Mouse (Mus musculus): ENCODE data around the gene Ahdc1. TPM values are rescaled to one million over a fixed set of nuclear protein-coding genes. Genes with fewer than 3 reads are reported as not detected.

The Ahdc1 gene
- polyA plus RNA-seq, 1 experiment from 2014 or later = 1.6 TPM

DNA sequence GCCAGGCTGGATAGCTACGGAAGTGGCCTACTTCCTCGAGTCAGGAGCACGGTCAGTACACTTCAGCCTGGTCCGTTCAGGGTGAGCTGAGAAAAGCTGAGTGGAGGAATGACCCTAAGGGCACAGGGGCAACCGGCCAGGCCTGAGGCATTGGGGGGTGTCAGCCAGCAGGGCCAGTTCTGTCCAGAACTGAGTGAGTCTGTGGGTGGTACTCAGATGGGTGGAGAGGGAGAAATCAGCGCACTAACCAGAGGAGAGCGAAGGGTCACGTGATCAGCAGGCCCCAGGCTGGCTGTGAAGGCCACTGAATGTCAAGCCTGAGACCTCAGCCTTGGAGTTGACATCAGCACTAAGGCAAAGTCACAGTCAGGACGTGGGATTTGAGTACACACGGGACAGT lies 23.4 kb downstream of the Ahdc1 start:
- no peak overlapping the region for H3K4me3 ChIP-seq (ENCODE audit: inconsistent target)
- no peak overlapping the region for H3K27ac ChIP-seq
- no peaks in the 10 kb centered on the region for H3K36me3 ChIP-seq (ENCODE audit: inconsistent target)
- 93% methylated on average over 10 of the region's 10 CpGs for WGBS (ENCODE audit: missing documents)
- H3K79me2 ChIP-seq (ENCODE audit: inconsistent target) = no peaks in the 10 kb centered on the region

DNA sequence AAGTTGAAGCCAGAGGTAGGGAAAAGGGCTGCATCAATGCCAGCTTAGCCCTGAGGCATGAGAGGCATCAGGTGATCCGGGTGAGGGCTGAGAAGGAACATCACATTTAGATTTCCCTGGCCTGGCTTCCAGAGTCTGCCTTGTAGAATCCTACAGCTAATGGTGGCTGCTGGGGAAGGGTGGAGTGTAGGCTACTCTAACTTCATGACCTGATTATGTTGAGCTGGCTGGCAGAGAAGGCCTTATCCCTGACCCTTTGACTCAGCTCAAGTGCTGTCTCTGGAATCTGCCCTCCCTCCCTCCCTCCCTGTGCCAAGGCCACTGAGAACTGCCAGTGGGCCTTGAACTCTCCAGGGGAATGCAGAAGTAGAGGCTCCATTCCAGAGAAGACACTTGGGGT lies 24.4 kb downstream of the Ahdc1 start:
- WGBS (ENCODE audit: missing documents) = 100% methylated on average over 1 of the region's 1 CpGs
- Histone ChIP-seq H3K36me3 (ENCODE audit: inconsistent target) (no peaks in the 10 kb centered on the region), H3K79me2 (ENCODE audit: inconsistent target) (no peaks in the 10 kb centered on the region), H3K4me3 (ENCODE audit: inconsistent target) (no peak overlapping the region), H3K27ac (no peak overlapping the region)

DNA sequence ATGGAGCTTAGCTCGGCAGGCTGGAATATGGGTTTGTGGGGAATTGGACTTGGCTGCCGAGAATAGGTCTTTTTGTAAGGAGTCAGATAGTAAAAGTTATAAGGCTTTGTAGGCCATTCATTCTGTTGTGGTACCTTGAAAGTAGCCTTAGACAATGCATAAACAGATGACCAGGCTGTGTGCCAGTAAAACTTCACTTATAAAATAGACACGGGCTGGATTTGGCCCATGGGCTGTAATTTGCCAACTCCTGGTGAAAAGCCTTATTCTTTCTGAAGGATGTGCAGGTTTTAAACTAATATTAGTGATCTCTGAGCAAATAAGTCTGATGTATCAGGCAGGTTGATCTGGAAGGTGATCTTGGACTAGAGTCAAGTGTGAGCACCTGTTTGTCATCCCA lies 24.9 kb downstream of the Ahdc1 start:
- 90% methylated on average over 3 of the region's 3 CpGs for WGBS (ENCODE audit: missing documents)
- Histone ChIP-seq H3K79me2 (ENCODE audit: inconsistent target) (no peaks in the 10 kb centered on the region), H3K36me3 (ENCODE audit: inconsistent target) (no peaks in the 10 kb centered on the region), H3K4me3 (ENCODE audit: inconsistent target) (no peak overlapping the region), H3K27ac (no peak overlapping the region)

DNA sequence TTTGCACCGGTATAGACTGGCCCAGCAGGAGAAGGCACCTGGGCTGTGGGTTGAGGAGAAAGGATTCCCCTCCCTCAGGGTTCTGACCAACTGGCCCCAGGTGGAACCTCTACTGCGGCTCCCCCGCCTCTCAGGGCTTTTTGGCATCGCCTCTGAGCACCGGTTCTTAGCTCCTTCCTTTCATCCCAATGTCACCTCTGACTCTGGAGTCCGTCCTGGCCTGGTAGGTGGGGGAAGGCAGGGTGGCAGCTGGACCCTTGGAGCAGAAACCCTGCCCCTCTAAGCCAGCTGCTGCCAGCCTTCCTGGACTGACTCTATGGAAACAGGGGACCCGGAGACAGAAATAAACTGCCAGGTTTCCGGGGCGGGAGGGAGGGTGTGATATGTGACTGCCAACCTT lies 26.2 kb downstream of the Ahdc1 start:
- WGBS (ENCODE audit: missing documents) = 83% methylated on average over 7 of the region's 9 CpGs
- H3K79me2 ChIP-seq (ENCODE audit: inconsistent target) = no peaks in the 10 kb centered on the region
- H3K36me3 ChIP-seq (ENCODE audit: inconsistent target) = no peaks in the 10 kb centered on the region
- H3K27ac ChIP-seq = no peak overlapping the region
- H3K4me3 ChIP-seq (ENCODE audit: inconsistent target) = no peak overlapping the region

DNA sequence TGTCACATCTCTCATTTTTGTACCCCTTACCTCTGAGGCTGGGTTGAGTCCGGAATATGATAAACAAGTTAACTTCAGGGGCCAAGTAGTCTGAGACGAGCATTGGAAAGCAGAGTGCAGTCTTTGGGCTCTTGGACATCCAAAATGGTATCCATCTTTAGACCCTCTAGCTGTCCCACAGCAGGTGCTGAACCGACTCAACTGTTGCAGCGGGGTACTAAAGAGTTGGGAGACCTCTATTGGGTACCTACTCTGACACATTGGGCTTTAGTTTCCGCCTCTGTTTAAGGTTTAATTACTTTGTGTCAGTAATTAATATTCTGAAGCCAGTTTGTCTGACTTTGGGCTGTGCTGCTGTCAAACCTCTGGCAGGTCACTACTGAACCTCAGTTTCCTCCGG lies 26.7 kb downstream of the Ahdc1 start:
- no peaks in the 10 kb centered on the region for H3K36me3 ChIP-seq (ENCODE audit: inconsistent target)
- WGBS (ENCODE audit: missing documents) = 81% methylated on average over 6 of the region's 6 CpGs

DNA sequence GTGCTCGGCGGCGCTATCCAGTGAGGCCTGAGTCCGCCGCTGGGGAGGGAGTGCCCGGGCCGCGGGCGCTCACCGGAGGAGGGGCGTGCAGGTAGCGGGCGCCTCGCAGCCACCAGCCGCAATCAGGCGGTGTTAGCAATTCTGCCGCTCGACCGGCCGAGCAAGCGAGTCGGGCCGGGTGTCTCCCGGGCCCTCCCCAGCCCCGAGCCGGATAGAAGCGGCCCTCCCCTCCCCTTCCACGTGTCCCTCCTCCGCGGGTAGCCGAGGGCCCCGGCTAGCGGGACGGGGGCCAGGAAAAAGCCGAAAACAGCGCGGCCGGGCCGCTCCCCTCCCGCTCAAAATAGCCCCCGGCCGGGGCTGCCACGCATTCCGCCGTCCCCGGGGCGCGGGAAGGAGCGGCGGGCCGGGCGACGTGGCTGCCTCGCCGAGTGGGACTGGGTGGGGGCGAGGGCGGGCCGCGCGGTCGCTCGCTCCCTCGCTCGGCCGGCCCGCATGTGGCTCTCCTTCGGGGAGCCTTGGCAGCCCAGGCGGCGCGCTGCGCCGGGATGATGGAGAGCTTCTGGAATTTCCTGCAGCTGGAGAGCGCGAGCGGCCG lies 27.6 kb downstream of the Ahdc1 start:
- Histone ChIP-seq H3K36me3 (ENCODE audit: inconsistent target) (no peaks in the 10 kb centered on the region), H3K4me3 (ENCODE audit: inconsistent target) (no peak overlapping the region), H3K27ac (no peak overlapping the region), H3K79me2 (ENCODE audit: inconsistent target) (no peaks in the 10 kb centered on the region)
- 1% methylated on average over 74 of the region's 76 CpGs for WGBS (ENCODE audit: missing documents)

More for the DNA sequence above, 26.7 kb downstream of the Ahdc1 start:
- Histone ChIP-seq H3K79me2 (ENCODE audit: inconsistent target) (no peaks in the 10 kb centered on the region), H3K4me3 (ENCODE audit: inconsistent target) (no peak overlapping the region), H3K27ac (no peak overlapping the region)

DNA sequence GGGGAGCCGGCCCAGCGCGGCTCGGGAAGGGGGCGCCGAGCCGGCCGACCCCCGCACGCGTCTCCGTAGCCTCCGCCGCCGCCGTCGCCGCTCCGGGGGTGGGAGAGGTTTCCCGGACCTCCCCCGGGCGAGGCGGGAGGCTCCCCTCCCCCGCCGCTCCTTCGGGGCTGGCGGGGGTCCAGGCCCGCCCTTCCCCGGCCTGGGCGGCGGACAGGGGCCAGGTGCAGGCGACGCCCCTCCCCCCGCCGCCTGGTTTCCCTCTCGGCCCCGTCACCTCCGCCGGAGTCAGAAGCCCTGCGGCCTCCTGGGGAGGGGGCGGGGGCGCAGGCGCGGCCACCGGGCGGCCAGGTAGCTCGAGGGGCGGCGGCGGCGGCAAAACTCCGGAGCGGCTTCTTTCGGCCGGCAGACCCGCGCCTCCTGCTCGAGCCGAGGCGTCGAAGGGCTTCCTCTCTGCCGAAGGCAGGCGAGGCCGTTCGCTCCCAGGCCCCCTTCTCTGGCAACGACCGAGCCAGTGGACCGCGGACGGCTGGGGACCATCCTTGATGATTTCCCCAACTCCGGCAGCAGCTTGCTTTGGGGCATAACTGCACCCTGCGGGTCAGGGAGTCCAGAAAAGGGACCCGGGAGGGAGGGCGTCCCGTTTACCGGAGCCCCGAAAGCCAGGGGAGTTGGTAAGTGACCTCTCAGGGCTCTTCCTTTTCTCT lies 28.2 kb downstream of the Ahdc1 start:
- no peaks in the 10 kb centered on the region for H3K79me2 ChIP-seq (ENCODE audit: inconsistent target)
- no peaks in the 10 kb centered on the region for H3K36me3 ChIP-seq (ENCODE audit: inconsistent target)
- H3K4me3 ChIP-seq (ENCODE audit: inconsistent target) = no peak overlapping the region
- H3K27ac ChIP-seq = no peak overlapping the region
- 7% methylated on average over 60 of the region's 77 CpGs for WGBS (ENCODE audit: missing documents)

DNA sequence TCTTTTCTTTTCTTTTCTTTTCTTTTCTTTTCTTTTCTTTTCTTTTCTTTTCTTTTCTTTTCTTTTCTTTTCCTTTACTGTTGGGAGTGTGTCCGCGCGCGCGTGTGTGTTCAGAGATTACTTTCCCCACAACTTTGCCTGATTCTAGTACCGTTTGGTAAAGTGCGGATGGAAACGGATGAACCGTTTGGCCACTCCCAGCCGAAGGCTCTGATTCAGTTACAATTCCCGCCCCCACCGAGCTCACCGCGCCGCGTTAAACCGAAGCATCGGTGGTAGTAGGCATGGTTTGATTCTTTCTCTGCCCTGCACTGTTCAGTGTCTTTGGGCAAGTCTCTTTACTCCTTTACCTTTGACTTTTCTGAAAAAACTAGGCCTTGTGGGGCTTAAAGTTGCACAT lies 28.8 kb downstream of the Ahdc1 start:
- no peak overlapping the region for H3K4me3 ChIP-seq (ENCODE audit: inconsistent target)
- no peaks in the 10 kb centered on the region for H3K79me2 ChIP-seq (ENCODE audit: inconsistent target)
- no peak overlapping the region for H3K27ac ChIP-seq
- H3K36me3 ChIP-seq (ENCODE audit: inconsistent target) = no peaks in the 10 kb centered on the region
- 97% methylated on average over 18 of the region's 18 CpGs for WGBS (ENCODE audit: missing documents)

DNA sequence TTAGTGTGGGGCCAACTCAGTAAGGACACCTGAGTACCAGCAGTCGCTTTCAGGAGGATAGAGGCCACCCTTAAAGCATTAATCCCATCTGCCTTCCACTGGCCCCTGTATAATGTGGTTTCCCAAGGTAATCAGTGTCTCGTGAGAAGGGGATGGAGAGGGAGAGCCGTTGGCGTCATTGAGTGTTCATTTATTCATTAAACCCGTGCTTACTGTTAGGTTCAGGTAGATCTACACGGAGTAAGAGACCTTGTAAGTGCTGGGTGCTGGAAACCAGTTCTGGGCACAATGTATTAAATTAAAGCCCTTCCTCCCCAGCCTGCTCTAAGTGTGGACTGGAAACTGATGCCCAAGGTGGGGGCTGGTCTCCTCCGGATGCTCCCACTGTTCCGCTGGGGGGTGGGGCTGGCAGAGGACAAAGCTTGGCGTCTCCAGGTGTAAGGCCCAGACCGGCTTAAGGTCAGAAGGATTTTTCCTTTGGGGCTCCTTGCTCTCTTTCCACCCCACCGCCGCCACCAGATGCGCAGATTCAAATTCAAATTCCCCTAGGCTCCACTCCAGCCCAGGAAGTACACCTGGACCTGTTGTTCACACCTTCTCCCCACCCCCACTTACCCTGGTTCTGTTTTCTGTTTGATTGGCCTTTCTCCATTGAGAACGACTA lies 29.3 kb downstream of the Ahdc1 start:
- Histone ChIP-seq H3K27ac (no peak overlapping the region), H3K79me2 (ENCODE audit: inconsistent target) (no peaks in the 10 kb centered on the region), H3K4me3 (ENCODE audit: inconsistent target) (no peak overlapping the region), H3K36me3 (ENCODE audit: inconsistent target) (no peaks in the 10 kb centered on the region)
- 93% methylated on average over 14 of the region's 14 CpGs for WGBS (ENCODE audit: missing documents)

DNA sequence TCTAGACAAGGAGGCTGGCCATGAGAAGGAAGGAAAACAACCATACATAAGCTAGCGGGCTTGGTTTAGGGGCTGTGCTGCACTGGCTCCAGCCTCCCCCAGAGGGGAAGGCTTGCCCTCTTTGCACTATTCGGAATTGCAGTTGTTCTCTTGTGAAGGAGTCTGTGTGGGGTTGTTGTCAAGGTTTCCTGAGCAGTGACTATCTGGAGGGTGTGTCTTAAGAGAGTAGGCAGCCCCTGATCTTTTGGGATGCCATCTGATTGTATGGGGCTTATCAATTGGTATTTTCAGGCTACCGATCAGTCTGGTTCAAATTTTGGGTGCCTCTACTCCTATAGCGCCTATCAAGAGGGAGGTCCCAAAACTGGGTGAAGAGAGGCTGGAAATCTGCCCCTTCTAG lies 31.2 kb downstream of the Ahdc1 start:
- 89% methylated on average over 4 of the region's 4 CpGs for WGBS (ENCODE audit: missing documents)
- no peak overlapping the region for H3K27ac ChIP-seq
- no peaks in the 10 kb centered on the region for H3K36me3 ChIP-seq (ENCODE audit: inconsistent target)
- H3K4me3 ChIP-seq (ENCODE audit: inconsistent target) = no peak overlapping the region
- no peaks in the 10 kb centered on the region for H3K79me2 ChIP-seq (ENCODE audit: inconsistent target)

DNA sequence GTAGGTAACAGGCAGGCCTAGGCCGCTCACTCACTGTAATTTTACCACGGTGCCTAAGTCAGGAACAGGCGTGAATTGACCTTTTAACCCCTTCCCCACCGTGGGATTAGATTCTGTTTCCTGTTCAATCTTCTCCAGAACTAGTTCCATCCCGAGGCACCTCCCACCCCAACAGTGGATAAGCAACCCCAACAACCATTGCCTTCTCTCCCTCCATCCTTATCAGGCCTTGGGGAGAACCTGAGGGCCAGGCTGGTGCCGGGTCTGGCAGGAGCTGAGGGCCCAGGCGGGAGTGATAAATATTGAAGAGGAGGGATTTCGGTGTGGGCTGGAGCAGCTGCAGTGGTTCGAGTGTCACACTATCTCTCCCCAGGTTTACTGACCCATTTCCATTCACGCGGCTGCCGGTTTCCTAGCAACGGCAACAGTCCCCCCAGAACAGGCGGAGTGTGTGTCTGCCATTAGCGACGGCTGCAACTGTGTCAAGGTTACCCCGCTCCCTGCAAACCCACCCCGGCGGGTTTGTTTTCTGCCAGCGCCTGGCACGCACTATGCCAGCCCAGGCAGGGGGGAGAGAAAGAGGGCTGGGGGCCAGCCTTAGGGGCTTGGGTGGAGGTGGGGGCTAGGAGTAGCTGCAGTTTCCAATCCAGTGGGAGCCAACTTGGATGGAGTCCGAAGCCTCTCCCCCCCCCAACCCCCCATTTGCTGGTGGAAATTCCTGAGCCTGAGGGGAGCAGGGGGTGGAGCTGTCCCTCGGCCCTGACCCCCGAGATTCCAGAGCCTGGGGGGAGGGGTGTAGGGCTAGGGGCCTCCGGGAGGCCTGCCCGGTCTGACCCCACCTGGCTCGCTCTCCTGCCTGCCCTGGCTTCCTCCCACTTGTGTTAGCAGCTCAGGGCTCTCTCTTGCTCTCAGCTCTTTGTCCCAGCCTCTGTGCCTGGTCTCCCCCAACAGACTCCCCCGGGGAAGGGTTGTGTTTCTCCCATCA lies 31.9 kb downstream of the Ahdc1 start:
- Histone ChIP-seq H3K36me3 (ENCODE audit: inconsistent target) (no peaks in the 10 kb centered on the region), H3K79me2 (ENCODE audit: inconsistent target) (no peaks in the 10 kb centered on the region), H3K27ac (no peak overlapping the region), H3K4me3 (ENCODE audit: inconsistent target) (no peak overlapping the region)
- WGBS (ENCODE audit: missing documents) = 87% methylated on average over 26 of the region's 28 CpGs

DNA sequence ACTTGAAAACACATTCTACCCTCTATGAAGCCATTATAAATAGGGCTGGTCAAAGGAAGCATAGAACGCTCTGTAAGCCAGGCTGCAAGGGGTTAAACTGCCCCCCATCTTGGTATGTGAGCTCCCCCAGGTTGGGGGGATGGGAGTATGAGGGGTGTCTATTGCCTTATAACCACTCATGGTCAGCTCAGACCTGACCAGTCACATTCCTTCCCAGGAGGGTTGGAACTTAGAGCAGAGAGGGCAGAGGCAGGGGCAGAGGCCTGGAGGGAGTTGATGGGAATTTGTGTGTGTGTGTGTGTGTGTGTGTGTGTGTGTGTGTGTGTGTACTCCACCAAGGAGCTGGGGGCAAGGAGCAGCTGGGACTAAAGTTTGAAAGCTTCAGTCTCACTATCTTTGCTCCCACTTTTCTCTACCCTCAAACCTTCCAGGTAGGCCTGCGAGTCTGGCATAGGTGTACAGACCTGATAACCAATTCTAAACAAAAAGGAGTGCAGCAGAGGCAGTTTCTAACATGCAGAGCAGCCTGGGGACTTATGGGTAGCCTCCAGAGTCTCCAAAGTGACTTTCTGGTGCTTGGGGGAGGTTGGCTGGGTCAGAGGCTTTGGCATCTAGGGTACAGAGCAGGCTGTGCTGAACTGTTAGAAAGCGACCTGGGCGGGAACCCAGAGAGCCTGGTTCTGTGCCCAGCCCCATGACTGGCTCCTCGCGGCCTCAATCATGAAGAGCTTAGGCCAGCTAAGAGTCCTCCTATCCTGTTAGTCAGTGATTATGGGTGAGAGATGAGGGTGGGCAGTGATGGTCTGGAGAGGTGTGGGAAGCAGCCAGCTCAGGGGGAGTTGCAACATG lies 33.0 kb downstream of the Ahdc1 start:
- Histone ChIP-seq H3K4me3 (ENCODE audit: inconsistent target) (no peak overlapping the region), H3K36me3 (ENCODE audit: inconsistent target) (no peaks in the 10 kb centered on the region), H3K27ac (no peak overlapping the region), H3K79me2 (ENCODE audit: inconsistent target) (no peaks in the 10 kb centered on the region)
- 79% methylated on average over 6 of the region's 6 CpGs for WGBS (ENCODE audit: missing documents)

DNA sequence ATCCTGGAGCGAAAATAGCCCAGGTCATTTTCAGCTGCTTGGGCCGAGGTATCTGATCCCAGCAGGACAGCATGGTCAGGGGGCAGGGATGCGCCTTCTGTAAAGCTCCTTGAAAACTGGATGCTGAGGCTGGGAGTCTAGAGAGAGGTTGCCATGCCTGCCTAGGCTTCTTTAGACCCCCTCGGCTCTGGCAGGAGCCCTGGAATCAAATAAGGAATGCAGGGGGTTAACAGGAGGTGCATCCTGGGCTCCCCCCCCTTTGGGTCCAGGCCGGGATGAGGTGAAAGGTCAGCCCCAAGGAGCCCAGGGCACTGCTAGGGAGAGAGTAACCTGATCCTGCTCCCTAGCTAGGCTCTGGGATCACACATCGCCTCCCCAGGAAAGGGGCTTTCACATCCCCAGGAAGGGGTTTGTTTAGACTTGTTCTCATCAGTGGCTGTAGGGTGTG lies 33.6 kb downstream of the Ahdc1 start:
- Histone ChIP-seq H3K4me3 (ENCODE audit: inconsistent target) (no peak overlapping the region), H3K79me2 (ENCODE audit: inconsistent target) (no peaks in the 10 kb centered on the region), H3K36me3 (ENCODE audit: inconsistent target) (no peaks in the 10 kb centered on the region), H3K27ac (no peak overlapping the region)
- WGBS (ENCODE audit: missing documents) = 86% methylated on average over 6 of the region's 6 CpGs
